Mouse (Mus musculus) liver, adult 2 months (tissue): ENCODE results near the gene Khdc1a.
"Not testable (repeated sequence)": the region's sequence is repeated elsewhere in the genome, so short reads cannot be mapped to it uniquely, and the experiment has no call there.

Experiments
- CTCF ChIP-seq: fragments of 200-500 bp; IDR thresholded peaks from 2 replicates; pipeline ENCODE4 v1.5.1; 2011; ENCODE audit warnings: low read depth, low read length, control low read depth
- POLR2A ChIP-seq: fragments of 200-500 bp; IDR thresholded peaks from 2 replicates; pipeline ENCODE4 v1.6.1; 2011; ENCODE audit warnings: low read length, control low read depth; ENCODE audit not compliant: insufficient read depth; ENCODE audit errors: extremely low read depth

GRCm38 (mm10) chr1:21368031-21368430, 18.6 kb downstream of the Khdc1a start, which contains the start of gene Khdc1c:
- not testable (repeated sequence) for TF ChIP-seq CTCF, POLR2A
